Mouse (Mus musculus) forebrain, embryonic 14.5 days (tissue): ENCODE results near the gene Atxn7l1. TPM values are rescaled to one million over a fixed set of nuclear protein-coding genes. Genes with fewer than 3 reads are reported as not detected.

Experiments used
- ATAC-seq: fragments of 200-750 bp; cut with Nextera tagmentation; 2 replicates; pipeline ENCODE4 v1.8.0; 2017; ENCODE audit warnings: mild to moderate bottlenecking, moderate library complexity
- DNase-seq: peaks from one replicate; pipeline ENCODE4 v3.0.0-alpha.2; 2015; ENCODE audit warnings: low spot score
- H3K27ac ChIP-seq: fragments of 300-500 bp; sonication (generic); 2 replicates; pipeline ENCODE4 v1.5.1; 2014; ENCODE audit warnings: low read depth, mild to moderate bottlenecking, control low read depth, low read length, moderate library complexity
- H3K27me3 ChIP-seq: fragments of 300-500 bp; sonication (generic); replicated peaks from 2 replicates; pipeline ENCODE4 v1.6.1; 2014; ENCODE audit warnings: low read length, control low read depth, mixed read lengths; ENCODE audit not compliant: control insufficient read depth, insufficient read depth
- H3K36me3 ChIP-seq: fragments of 300-500 bp; sonication (generic); 2 replicates; pipeline ENCODE4 v1.6.1; 2014; ENCODE audit warnings: low read length, control low read depth; ENCODE audit not compliant: control insufficient read depth, insufficient read depth
- H3K4me1 ChIP-seq: fragments of 300-500 bp; sonication (generic); 2 replicates; pipeline ENCODE4 v1.6.1; 2014; ENCODE audit warnings: antibody characterized with exemption, low read length, control low read depth; ENCODE audit not compliant: control insufficient read depth, insufficient read depth
- H3K4me2 ChIP-seq: fragments of 300-500 bp; sonication (generic); 2 replicates; pipeline ENCODE4 v1.6.1; 2014; ENCODE audit warnings: mild to moderate bottlenecking, control low read depth, low read length
- H3K4me3 ChIP-seq: fragments of 300-500 bp; sonication (generic); 2 replicates; pipeline ENCODE4 v1.5.1; 2014; ENCODE audit warnings: low read depth, low read length, control low read depth
- H3K9ac ChIP-seq: fragments of 300-500 bp; sonication (generic); 2 replicates; pipeline ENCODE4 v1.6.1; 2014; ENCODE audit warnings: mild to moderate bottlenecking, low read length, control low read depth, moderate library complexity
- H3K9me3 ChIP-seq: fragments of 300-500 bp; sonication (generic); replicated peaks from 2 replicates; pipeline ENCODE4 v1.6.1; 2016; ENCODE audit warnings: low read length, control low read depth, mixed read lengths; ENCODE audit not compliant: control insufficient read depth
- WGBS: fragments of 180-500 bp; shearing (Covaris S2); extraction: QIAGEN DNeasy Blood & Tissue Kit; methylation state at CpG from one replicate; pipeline ENCODE4 v1.1.7; 2014; 5-methylcytosine and 5-hydroxymethylcytosine counted together
- polyA plus RNA-seq: library from polyadenylated mRNA; unstranded; fragments of >200 nt; fragmentation: Nextera tagmentation; extraction: Ambion mirVana; gene quantifications from 2 replicates; pipeline ENCODE4 v1.2.1, GENCODE M21; 2014

Atxn7l1 gene
- polyA plus RNA-seq, result 18.1 and 20.0 TPM in 2 replicates

DNA sequence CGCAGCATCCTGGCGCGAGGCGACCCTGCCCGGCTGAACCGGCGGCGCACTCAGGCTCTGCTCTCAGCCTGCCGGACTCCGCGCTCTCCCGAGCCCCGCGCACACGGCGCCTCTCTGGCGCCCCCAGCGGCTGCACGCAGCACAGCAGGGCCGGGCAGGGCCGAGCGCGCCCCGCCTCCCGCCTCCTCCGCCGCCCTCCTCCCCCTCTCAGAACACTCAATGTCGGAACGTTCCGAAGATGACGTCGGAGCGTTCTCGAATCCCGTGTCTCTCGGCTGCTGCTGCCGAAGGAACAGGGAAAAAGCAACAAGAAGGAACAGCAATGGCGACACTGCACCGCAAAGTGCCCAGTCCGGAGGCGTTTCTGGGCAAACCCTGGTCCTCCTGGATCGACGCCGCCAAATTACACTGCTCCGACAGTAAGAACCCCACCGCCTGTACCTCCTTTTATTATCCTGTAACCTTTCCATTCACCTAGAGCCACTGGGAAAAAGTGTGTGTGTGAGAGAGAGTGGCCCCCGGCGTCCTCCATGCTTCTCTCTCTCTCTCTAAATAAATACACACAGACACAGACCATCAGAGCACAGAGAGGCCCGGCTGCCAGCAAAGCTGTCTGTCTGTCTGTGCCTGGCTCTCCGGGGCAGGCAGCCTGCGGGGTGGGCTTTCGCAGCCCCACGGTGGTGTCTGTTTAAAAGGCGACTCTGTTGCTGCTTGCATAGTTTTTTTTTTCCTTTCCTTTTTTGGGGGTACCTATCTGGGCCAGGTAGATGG, at the start of gene Atxn7l1:
Gene Atxn7l1, plus strand, starts transcription at position 197 of the 771 bp plus-strand sequence.
- H3K9me3 ChIP-seq, result no peaks in the 10 kb centered on the region
- peak within 1 kb of the TSS; percentile 91 for H3K9ac ChIP-seq
- H3K4me2 ChIP-seq, result peak within 1 kb of the TSS; percentile 68
- DNase-seq (peak; percentile 98), ATAC-seq (peak; percentile 95)
- WGBS, result 1% methylated on average over 51 of the region's 54 CpGs
- H3K27me3 ChIP-seq, result 0 out of 2 replicates have a peak, but pooled peaks cover 3% of the 10 kb centered on the region
- H3K4me1 ChIP-seq, result peaks cover 19% of the 10 kb centered on the region
- no peaks in the 10 kb centered on the region for H3K36me3 ChIP-seq
- peak within 1 kb of the TSS; percentile 66 for H3K4me3 ChIP-seq
- H3K27ac ChIP-seq, result peak within 1 kb of the TSS; percentile 78; the same call in 1 of the 2 replicates

DNA sequence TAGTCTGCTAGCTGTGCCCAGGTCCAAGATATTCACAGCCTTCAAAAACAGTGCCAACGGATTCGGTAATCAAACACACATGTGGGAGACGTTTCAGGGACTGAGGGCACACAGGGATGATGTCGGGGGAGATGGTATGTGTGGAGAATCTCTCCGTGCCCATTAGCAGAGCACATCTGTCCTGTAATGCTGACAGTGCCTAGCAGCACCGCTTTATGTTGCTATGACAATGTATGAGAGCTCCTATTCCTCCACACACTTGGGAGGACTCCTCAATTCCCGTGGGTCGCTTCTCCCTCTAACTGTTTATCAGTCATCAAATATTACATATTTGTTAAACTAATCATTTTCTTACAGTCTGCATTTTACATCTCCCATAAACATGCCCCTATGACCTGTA, 45.9 kb upstream of the Atxn7l1 start:
- Histone ChIP-seq H3K4me3 (no peak overlapping the region), H3K9me3 (no peaks in the 10 kb centered on the region), H3K27ac (no peak overlapping the region), H3K4me2 (no peak overlapping the region), H3K9ac (no peak overlapping the region), H3K27me3 (no peaks in the 10 kb centered on the region), H3K4me1 (peaks cover 19% of the 10 kb centered on the region), H3K36me3 (no peaks in the 10 kb centered on the region)
- 85% methylated on average over 8 of the region's 8 CpGs for WGBS
- 0 out of 2 replicates have a peak, but pooled peaks have one; percentile 33 for ATAC-seq
- no peak for DNase-seq

DNA sequence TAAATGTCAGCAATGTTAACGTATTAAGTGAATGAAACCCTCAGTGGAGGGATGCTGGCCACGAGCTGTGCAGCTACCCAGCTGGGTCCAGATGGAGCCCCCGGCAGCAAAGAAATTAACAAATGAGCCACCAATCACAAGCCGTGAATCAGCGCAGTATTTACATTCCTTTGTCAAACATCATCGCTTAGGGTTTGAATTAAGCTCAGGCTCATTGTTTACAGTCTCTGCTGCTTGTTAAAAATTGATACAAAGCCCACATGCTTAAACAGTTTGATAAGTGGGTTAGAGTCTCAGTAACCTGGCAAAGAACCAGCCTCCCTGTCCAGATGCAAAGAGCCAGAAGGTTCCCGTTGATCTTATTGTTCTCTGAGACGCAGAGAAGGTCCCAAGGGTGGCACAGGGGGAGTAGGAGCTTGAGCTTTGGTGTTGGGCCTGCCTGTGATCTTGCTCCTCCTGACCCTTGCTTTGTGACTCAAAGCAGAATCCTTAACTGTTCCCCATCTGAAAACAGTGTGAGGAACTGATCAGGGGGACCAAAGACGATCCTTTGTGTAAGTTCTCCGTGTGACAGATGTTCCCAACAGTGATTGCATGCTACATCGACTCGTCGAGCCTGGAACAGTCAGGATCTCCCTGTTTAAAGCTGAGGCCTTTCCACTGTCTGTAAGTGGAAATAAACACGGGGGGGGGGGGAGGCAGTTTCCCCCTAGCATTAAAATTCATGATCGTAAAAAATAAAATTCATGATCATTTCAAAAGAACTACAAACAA, 45.0 kb upstream of the Atxn7l1 start:
- peak; percentile 81 for DNase-seq
- H3K4me1 ChIP-seq, result peaks cover 19% of the 10 kb centered on the region
- H3K4me2 ChIP-seq, result no peak overlapping the region
- H3K27me3 ChIP-seq, result no peaks in the 10 kb centered on the region
- H3K9me3 ChIP-seq, result no peaks in the 10 kb centered on the region
- H3K36me3 ChIP-seq, result no peaks in the 10 kb centered on the region
- no peak overlapping the region for H3K9ac ChIP-seq
- peak overlapping the region; percentile 60; the same call in 1 of the 2 replicates for H3K27ac ChIP-seq
- H3K4me3 ChIP-seq, result no peak overlapping the region
- ATAC-seq, result peak; percentile 84
- 23% methylated on average over 15 of the region's 15 CpGs for WGBS

DNA sequence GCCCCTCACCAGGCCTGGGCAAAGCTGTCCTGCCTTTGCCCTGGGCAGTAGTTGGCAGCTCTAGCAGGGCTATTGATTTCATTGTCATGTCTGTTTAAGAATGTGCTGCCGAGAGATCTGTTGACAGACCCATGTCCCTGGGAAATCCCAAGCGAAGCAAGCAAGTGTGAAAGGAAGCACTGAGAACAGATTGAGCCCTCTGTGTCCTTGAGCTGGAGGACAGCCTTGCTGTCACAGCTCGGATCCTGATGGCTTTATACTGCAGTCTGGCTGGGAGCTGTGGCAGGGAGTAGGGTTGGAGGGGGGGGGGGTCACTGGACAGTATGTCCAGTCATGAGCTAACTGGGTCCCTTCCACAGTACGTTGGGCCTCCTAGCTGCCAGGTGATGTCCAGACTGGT, 41.8 kb upstream of the Atxn7l1 start:
- no peak overlapping the region for H3K4me3 ChIP-seq
- H3K36me3 ChIP-seq, result no peaks in the 10 kb centered on the region
- ATAC-seq (no peak), DNase-seq (no peak)
- no peaks in the 10 kb centered on the region for H3K9me3 ChIP-seq
- H3K9ac ChIP-seq, result no peak overlapping the region
- H3K27ac ChIP-seq, result no peak overlapping the region
- 69% methylated on average over 4 of the region's 4 CpGs for whole genome bisulfite sequencing
- peaks cover 27% of the 10 kb centered on the region for H3K4me1 ChIP-seq
- no peak overlapping the region for H3K4me2 ChIP-seq
- H3K27me3 ChIP-seq, result no peaks in the 10 kb centered on the region

DNA sequence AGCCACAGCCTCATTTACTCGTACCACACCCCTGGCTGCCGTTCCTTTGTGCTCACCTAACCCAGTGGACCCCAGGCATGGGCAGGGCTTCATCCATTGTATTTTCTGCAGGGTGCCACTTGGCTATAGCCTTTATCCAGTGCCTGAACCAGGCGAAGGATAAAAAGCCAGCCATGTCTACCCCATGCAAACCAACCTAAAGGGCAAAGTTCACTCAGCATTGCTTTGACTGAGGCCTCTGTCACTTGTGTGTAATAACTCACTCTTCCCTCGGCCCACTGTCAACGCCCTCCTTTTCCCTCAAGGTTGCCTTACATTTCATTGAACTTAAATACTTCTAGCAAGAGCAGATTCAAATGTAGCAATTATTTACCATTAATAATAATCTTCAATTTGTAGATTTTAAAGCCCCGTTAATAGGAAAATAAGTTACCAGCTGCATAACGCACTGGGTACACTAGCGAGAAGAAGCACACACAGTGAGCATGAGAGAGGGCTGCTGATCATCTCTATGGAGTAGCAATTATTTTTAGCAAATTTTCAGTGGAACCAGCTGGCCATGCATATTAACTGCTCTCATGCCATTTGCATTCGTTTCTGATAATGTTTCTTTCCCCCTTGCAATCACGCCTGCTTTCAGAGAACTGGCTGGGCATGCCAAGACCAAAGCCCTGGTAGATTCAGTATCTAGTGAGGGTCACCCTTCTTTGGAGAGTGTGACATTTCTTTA, 40.9 kb upstream of the Atxn7l1 start:
- H3K4me2 ChIP-seq, result no peak overlapping the region
- peak overlapping the region; percentile 58 for H3K27ac ChIP-seq
- H3K27me3 ChIP-seq, result no peaks in the 10 kb centered on the region
- H3K9ac ChIP-seq, result no peak overlapping the region
- DNase-seq (peak; percentile 64), ATAC-seq (no peak)
- no peak overlapping the region for H3K4me3 ChIP-seq
- H3K4me1 ChIP-seq, result peaks cover 32% of the 10 kb centered on the region
- WGBS, result 67% methylated on average over 10 of the region's 10 CpGs
- H3K36me3 ChIP-seq, result no peaks in the 10 kb centered on the region
- H3K9me3 ChIP-seq, result no peaks in the 10 kb centered on the region

DNA sequence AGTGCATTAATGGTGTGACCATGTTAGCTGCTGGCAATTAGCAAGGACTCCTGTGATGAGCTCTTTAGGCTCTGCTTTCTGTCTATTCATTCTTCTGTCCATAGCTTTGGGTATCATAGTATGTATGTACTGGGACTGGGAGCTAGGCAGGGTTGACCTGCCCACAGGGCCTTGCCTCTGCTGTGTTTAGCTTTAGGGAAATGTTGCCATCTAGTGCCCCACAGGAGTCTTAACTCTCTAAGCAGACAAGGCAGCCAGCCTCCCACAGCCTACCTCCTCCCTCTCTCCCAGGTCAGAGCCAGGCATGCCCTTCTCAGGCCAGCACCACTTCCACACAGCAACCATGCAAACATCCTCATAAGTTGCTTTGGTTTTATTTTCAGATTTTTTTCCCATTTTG, 38.0 kb upstream of the Atxn7l1 start:
- Histone ChIP-seq H3K27me3 (0 out of 2 replicates have a peak, but pooled peaks cover 2% of the 10 kb centered on the region), H3K4me2 (no peak overlapping the region), H3K9me3 (no peaks in the 10 kb centered on the region), H3K9ac (no peak overlapping the region), H3K4me3 (no peak overlapping the region), H3K27ac (no peak overlapping the region), H3K4me1 (peaks cover 20% of the 10 kb centered on the region), H3K36me3 (no peaks in the 10 kb centered on the region)
- peak; percentile 73 for ATAC-seq
- peak; percentile 73 for DNase-seq

DNA sequence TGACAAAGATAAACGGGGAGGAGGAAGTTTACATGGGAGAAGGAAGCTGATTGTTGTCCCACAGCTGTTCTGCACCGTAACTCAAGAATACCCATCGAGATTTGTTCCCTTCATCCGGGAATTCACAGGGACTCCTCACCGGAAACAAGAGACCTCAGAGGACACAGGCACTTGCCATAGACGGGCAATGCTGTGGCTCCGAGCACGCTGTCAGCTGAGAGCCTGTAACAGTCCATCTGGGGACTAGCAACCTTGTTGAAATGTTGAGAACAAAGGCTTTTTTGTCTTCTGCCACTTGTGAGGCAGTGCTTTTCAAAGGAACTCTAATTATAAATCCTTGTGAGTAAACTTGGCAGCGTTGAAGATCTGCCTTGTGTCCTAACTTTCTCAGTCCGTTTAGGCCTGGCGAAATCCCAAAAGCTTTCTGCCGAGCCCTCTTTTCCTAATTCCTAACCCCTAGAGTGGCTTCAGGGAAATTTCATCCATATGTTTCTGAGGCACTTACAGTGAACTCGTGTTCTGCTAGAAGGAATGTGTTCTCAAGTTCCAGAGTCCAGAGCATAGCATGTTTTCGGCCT, 36.5 kb upstream of the Atxn7l1 start:
- H3K4me2 ChIP-seq, result 0 out of 2 replicates have a peak overlapping the region, but pooled peaks have one; percentile 10
- H3K27me3 ChIP-seq, result 0 out of 2 replicates have a peak, but pooled peaks cover 3% of the 10 kb centered on the region
- H3K9me3 ChIP-seq, result no peaks in the 10 kb centered on the region
- ATAC-seq, result peak; percentile 74
- no peak overlapping the region for H3K4me3 ChIP-seq
- H3K27ac ChIP-seq, result peak overlapping the region; percentile 14; the same call in 1 of the 2 replicates
- peak; percentile 94 for DNase-seq
- no peaks in the 10 kb centered on the region for H3K36me3 ChIP-seq
- peaks cover 20% of the 10 kb centered on the region for H3K4me1 ChIP-seq
- no peak overlapping the region for H3K9ac ChIP-seq
- 9% methylated on average over 14 of the region's 14 CpGs for WGBS

DNA sequence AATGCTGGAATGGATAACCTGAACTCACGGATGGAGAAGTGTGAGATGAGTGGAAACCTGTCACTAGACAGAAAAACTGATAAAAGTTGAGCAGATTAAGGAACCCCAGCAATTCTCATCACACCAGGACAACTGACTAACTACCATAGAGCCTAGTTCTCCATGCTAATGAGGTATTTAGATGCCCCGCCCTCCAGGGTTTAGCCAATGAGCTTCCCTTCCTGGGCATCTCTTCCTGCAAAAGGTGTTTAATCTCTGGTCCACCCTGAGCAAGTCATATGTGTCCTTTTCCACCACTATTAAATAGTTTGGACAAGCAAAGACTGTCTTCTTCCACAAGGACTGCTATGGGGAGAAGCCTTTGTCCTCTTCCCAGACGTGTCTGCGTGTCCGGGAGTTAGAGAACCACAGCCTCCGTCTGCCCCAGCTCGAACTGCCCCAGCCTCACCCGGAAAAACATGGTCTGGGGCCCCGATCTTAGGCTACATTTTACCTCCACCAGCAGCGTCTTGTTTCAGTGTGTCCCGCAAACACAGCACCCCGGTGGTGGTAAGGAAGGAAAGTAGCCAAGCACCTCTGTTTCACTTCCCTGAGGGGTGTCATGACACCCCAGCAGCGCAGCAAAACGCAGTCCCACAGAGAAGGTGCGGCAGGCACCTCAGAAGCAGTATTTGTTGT, 28.7 kb upstream of the Atxn7l1 start:
- no peak overlapping the region for H3K9ac ChIP-seq
- H3K27me3 ChIP-seq, result 0 out of 2 replicates have a peak, but pooled peaks cover 3% of the 10 kb centered on the region
- H3K9me3 ChIP-seq, result no peaks in the 10 kb centered on the region
- no peaks in the 10 kb centered on the region for H3K4me1 ChIP-seq
- H3K36me3 ChIP-seq, result no peaks in the 10 kb centered on the region
- DNase-seq, result no peak
- ATAC-seq, result no peak
- H3K4me2 ChIP-seq, result no peak overlapping the region
- 39% methylated on average over 15 of the region's 15 CpGs for WGBS
- no peak overlapping the region for H3K4me3 ChIP-seq
- H3K27ac ChIP-seq, result no peak overlapping the region
